Comparison of ENCODE assay signal across 8 mouse cellular contexts in genomic region chr13:23760972-23761864, GRCm38 (mm10). TPM values are rescaled to one million over a fixed set of nuclear protein-coding genes. Genes with fewer than 3 reads are reported as not detected.
DNase-seq lines count a peak whose midpoint lies in the region; ATAC-seq lines count a peak whose summit lies in the region.

Gene Hist1h4a (minus strand): TSS chr13:23761230.

- H3K36me3 ChIP-seq in intestine, embryonic 14.5 days (ENCODE audit: control insufficient read depth, insufficient read depth, low read length) = no peaks in the 10 kb centered on the region

- peak within 1 kb of the TSS; percentile 91 for H3K4me2 ChIP-seq in intestine, embryonic 14.5 days (ENCODE audit: low read length)

- peak; percentile 98 for DNase-seq in adrenal gland, adult 2 months
- peak; percentile 98 for DNase-seq in embryo, embryonic 11 days
- DNase-seq in gastrocnemius, postnatal 25 days = peak; percentile 95
- DNase-seq in intestine, embryonic 14.5 days (ENCODE audit: low spot score) = peak; percentile 100
- peak; percentile 99 to 100 for DNase-seq in left cerebral cortex, postnatal 10 days (ENCODE audit: extremely low spot score in 1 of 2, low spot score in 2 of 2)
- DNase-seq in right cerebral cortex, postnatal 10 days (ENCODE audit: low spot score in 2 of 2) = peak; percentile 100
- peak; percentile 99 for DNase-seq in urinary bladder, postnatal 14 days (ENCODE audit: low spot score)

- H3K9ac ChIP-seq in intestine, embryonic 14.5 days (ENCODE audit: low read length) = peak within 1 kb of the TSS; percentile 84

- H3K4me3 ChIP-seq in intestine, embryonic 14.5 days (ENCODE audit: low read depth, low read length) = peak within 1 kb of the TSS; percentile 57

- peaks cover 17% of the 10 kb centered on the region for H3K4me1 ChIP-seq in intestine, embryonic 14.5 days (replicated peaks; ENCODE audit: control insufficient read depth, insufficient read depth, low read length)

- no peaks in the 10 kb centered on the region for H3K27me3 ChIP-seq in intestine, embryonic 14.5 days (replicated peaks; ENCODE audit: control insufficient read depth, insufficient read depth, low read length)

- H3K9me3 ChIP-seq in intestine, embryonic 14.5 days (ENCODE audit: control insufficient read depth, low read length) = no peaks in the 10 kb centered on the region

- H3K27ac ChIP-seq in intestine, embryonic 14.5 days (ENCODE audit: low read depth) = peak within 1 kb of the TSS; percentile 98

- peak; percentile 73 for ATAC-seq in intestine, embryonic 14.5 days (replicated peaks; ENCODE audit: low FRiP score, low TSS enrichment, low read depth)
- ATAC-seq in megakaryocyte progenitor cell, adult 5-6 weeks (replicated peaks; ENCODE audit: poor library complexity) = peak; percentile 35

- WGBS in intestine, embryonic 14.5 days = under 1% methylated on average over 61 of the region's 72 CpGs

- intact Hi-C loops in left cerebral cortex, postnatal 10 days (cut with DNase I) = no loop called here

RNA-seq across cellular contexts. Expression of gene Hist1h4a, which starts in this region (rescaled TPM):
- total RNA-seq in adrenal gland, adult 2 months (2021) = 10 to 100 TPM; 21.1 to 26.3 TPM
- polyA plus RNA-seq in adrenal gland, adult 2 months (2012; rRNA removed) = 0.36 and 2.1 TPM in 2 replicates
- total RNA-seq in gastrocnemius, postnatal 25 days (2021) = 10 to 100 TPM in 1 of 2 experiments, 1 to 10 TPM in 1; 8.0 to 13.6 TPM
- polyA plus RNA-seq in intestine, embryonic 14.5 days (2014; fragmentation: Nextera tagmentation; extraction: Ambion mirVana) = 0.65 and 1.3 TPM in 2 replicates
- 10 to 100 TPM; 77.4 to 83.3 TPM for total RNA-seq in left cerebral cortex, postnatal 10 days (2021)
- 39.5 and 40.4 TPM in 2 replicates for total RNA-seq in megakaryocyte progenitor cell, adult 5-6 weeks (2015)
- 492 and 698 TPM in 2 replicates for total RNA-seq in megakaryocyte progenitor cell, adult 5-6 weeks (2017)

Comparison
In these comparisons a context has a peak if more than half of its experiments do, and no peak if none do; other contexts are left out.
1. Peak in every context shown above with its lines: DNase-seq, ATAC-seq, H3K4me3 ChIP-seq and H3K27ac ChIP-seq.